Mouse (Mus musculus): Measurements from ENCODE around the gene Chchd6. TPM values are rescaled to one million over a fixed set of nuclear protein-coding genes. Genes with fewer than 3 reads are reported as not detected.

The Chchd6 gene
- total and polyA plus RNA-seq, 3 experiments: 49.5 to 74.7 TPM; not detected in 1

- TF ChIP-seq RAD21 (IDR thresholded peaks at IDR 0.05; ENCODE audit: low read depth, low read length): no peak
- TF ChIP-seq CTCF (IDR thresholded peaks at IDR 0.05 in 2 of 3, conservative IDR thresholded peaks at IDR 0.05 in 1 of 3; ENCODE audit: control insufficient read depth in 1 of 3, insufficient read depth in 1 of 3, low read depth in 2 of 3, low read length in 3 of 3, poor library complexity in 1 of 3, severe bottlenecking in 1 of 3): no peak
- TF ChIP-seq NRF1 (IDR thresholded peaks at IDR 0.05; ENCODE audit: insufficient read depth, low read depth, low read length, poor library complexity, severe bottlenecking): no peak
Measured at GRCm38 (mm10) chr6:89424461-89424860, 171.0 kb downstream of the Chchd6 start (continued).

GRCm38 (mm10) chr6:89422621-89423020 is 172.8 kb downstream of the Chchd6 start:
- no peak for TF ChIP-seq USF1 (IDR thresholded peaks at IDR 0.05; ENCODE audit: low read depth, low read length)
- no peak for TF ChIP-seq ZKSCAN1 (IDR thresholded peaks at IDR 0.05; ENCODE audit: low read depth, low read length)
- peaks cover 2 to 17% of the 10 kb centered on the region in 2 experiments for H3K4me1 ChIP-seq (ENCODE audit: control insufficient read depth in 1 of 2, insufficient read depth in 2 of 2, low read length in 2 of 2)
- peaks cover 0 to 14% of the 10 kb centered on the region in 2 experiments; a peak in 2 of 4 replicates for H3K36me3 ChIP-seq (ENCODE audit: control insufficient read depth in 1 of 2, insufficient read depth in 2 of 2, low read length in 2 of 2)
- no peak overlapping the region for H3K9ac ChIP-seq (ENCODE audit: control insufficient read depth, low read depth, low read length, poor library complexity, severe bottlenecking)
- no peak overlapping the region for H3K27ac ChIP-seq (ENCODE audit: control insufficient read depth, low read depth, low read length)
- H3K27me3 ChIP-seq (ENCODE audit: control insufficient read depth in 1 of 2, insufficient read depth in 2 of 2, low read length in 2 of 2): no peaks in the 10 kb centered on the region
- H3K9me3 ChIP-seq (replicated peaks; ENCODE audit: insufficient read depth, low read length): no peaks in the 10 kb centered on the region
- no peak for DNase-seq (ENCODE audit: low read depth, low spot score)
- no peak overlapping the region for H3K4me3 ChIP-seq (ENCODE audit: control insufficient read depth in 1 of 2, insufficient read depth in 1 of 2, low read depth in 2 of 2, low read length in 2 of 2)
- H3K79me2 ChIP-seq (ENCODE audit: control insufficient read depth, insufficient read depth, low read length, poor library complexity): no peaks in the 10 kb centered on the region

GRCm38 (mm10) chr6:89421922-89422321 is 173.5 kb downstream of the Chchd6 start:
- peaks cover 2 to 17% of the 10 kb centered on the region in 2 experiments for H3K4me1 ChIP-seq (ENCODE audit: control insufficient read depth in 1 of 2, insufficient read depth in 2 of 2, low read length in 2 of 2)
- TF ChIP-seq SIN3A (IDR thresholded peaks at IDR 0.05; ENCODE audit: low read length): no peak
- no peak for TF ChIP-seq NELFE (IDR thresholded peaks at IDR 0.05; ENCODE audit: low read depth, low read length)
- no peak for TF ChIP-seq MAX (IDR thresholded peaks at IDR 0.05; ENCODE audit: low read length)
- no peak for TF ChIP-seq ZC3H11A (IDR thresholded peaks at IDR 0.05; ENCODE audit: low read depth, low read length)
- no peak for TF ChIP-seq GATA1 (IDR thresholded peaks at IDR 0.05; ENCODE audit: low read depth, low read length)
- TF ChIP-seq NRF1 (IDR thresholded peaks at IDR 0.05; ENCODE audit: insufficient read depth, low read depth, low read length, poor library complexity, severe bottlenecking): no peak
- no peak for TF ChIP-seq HCFC1 (IDR thresholded peaks at IDR 0.05; ENCODE audit: low read depth, low read length)
- H3K79me2 ChIP-seq (ENCODE audit: control insufficient read depth, insufficient read depth, low read length, poor library complexity): no peaks in the 10 kb centered on the region
- no peak overlapping the region for H3K4me3 ChIP-seq (ENCODE audit: control insufficient read depth in 1 of 2, insufficient read depth in 1 of 2, low read depth in 2 of 2, low read length in 2 of 2)
- DNase-seq (ENCODE audit: low read depth, low spot score): no peak
- no peaks in the 10 kb centered on the region for H3K9me3 ChIP-seq (replicated peaks; ENCODE audit: insufficient read depth, low read length)
- no peaks in the 10 kb centered on the region for H3K27me3 ChIP-seq (ENCODE audit: control insufficient read depth in 1 of 2, insufficient read depth in 2 of 2, low read length in 2 of 2)
- H3K9ac ChIP-seq (ENCODE audit: control insufficient read depth, low read depth, low read length, poor library complexity, severe bottlenecking): no peak overlapping the region
- no peak overlapping the region for H3K27ac ChIP-seq (ENCODE audit: control insufficient read depth, low read depth, low read length)
- peaks cover 0 to 14% of the 10 kb centered on the region in 2 experiments; a peak in 2 of 4 replicates for H3K36me3 ChIP-seq (ENCODE audit: control insufficient read depth in 1 of 2, insufficient read depth in 2 of 2, low read length in 2 of 2)

- Histone ChIP-seq H3K27ac (ENCODE audit: control insufficient read depth, low read depth, low read length) (no peak overlapping the region), H3K36me3 (ENCODE audit: control insufficient read depth in 1 of 2, insufficient read depth in 2 of 2, low read length in 2 of 2) (peaks cover 0 to 17% of the 10 kb centered on the region in 2 experiments; a peak in 2 of 4 replicates), H3K27me3 (ENCODE audit: control insufficient read depth in 1 of 2, insufficient read depth in 2 of 2, low read length in 2 of 2) (no peaks in the 10 kb centered on the region), H3K9ac (ENCODE audit: control insufficient read depth, low read depth, low read length, poor library complexity, severe bottlenecking) (no peak overlapping the region), H3K9me3 (replicated peaks; ENCODE audit: insufficient read depth, low read length) (no peaks in the 10 kb centered on the region), H3K4me1 (ENCODE audit: control insufficient read depth in 1 of 2, insufficient read depth in 2 of 2, low read length in 2 of 2) (peaks cover 6 to 18% of the 10 kb centered on the region in 2 experiments), H3K4me3 (ENCODE audit: control insufficient read depth in 1 of 2, insufficient read depth in 1 of 2, low read depth in 2 of 2, low read length in 2 of 2) (no peak overlapping the region), H3K79me2 (ENCODE audit: control insufficient read depth, insufficient read depth, low read length, poor library complexity) (no peaks in the 10 kb centered on the region)
- TF ChIP-seq GATA1 (IDR thresholded peaks at IDR 0.05; ENCODE audit: low read depth, low read length): no peak
- peak; percentile 55; the same call in 1 of the 2 replicates for TF ChIP-seq RCOR1 (IDR thresholded peaks at IDR 0.05; ENCODE audit: low read depth, low read length)
- DNase-seq (ENCODE audit: low read depth, low spot score): no peak
Measured at GRCm38 (mm10) chr6:89421503-89421902, 173.9 kb downstream of the Chchd6 start.

Data from MEL (cell line).